Mouse (Mus musculus) spleen, adult 2 months (tissue): ENCODE data around the gene Sh3bp5.

Source experiments
- CTCF ChIP-seq: fragments of 200-500 bp; IDR thresholded peaks from 2 replicates; pipeline ENCODE4 v1.5.1; 2011; ENCODE audit warnings: mild to moderate bottlenecking, inconsistent platforms; ENCODE audit not compliant: insufficient read depth, insufficient read length, insufficient replicate concordance; ENCODE audit errors: extremely low read depth
- POLR2A ChIP-seq: fragments of 200-500 bp; IDR thresholded peaks from 2 replicates; pipeline ENCODE4 v1.6.1; 2011; ENCODE audit warnings: low read depth, low read length, inconsistent platforms

- TF ChIP-seq CTCF = no peak
- no peak for TF ChIP-seq POLR2A
Measured at GRCm38 (mm10) chr14:31376331-31376730, 59.5 kb downstream of the Sh3bp5 start.
